ENCODE assay signal across 7 mouse cellular contexts in genomic region chr2:173229578-173230224, GRCm38 (mm10). TPM values are rescaled to one million over a fixed set of nuclear protein-coding genes. Genes with fewer than 3 reads are reported as not detected.
DNase-seq lines count a peak whose midpoint lies in the region; ATAC-seq and TF ChIP-seq lines count a peak whose summit lies in the region.

No protein-coding gene starts in this region.

- no peaks in the 10 kb centered on the region for H3K9me3 ChIP-seq in intestine, postnatal 0 days (ENCODE audit: control insufficient read depth)
- H3K9me3 ChIP-seq in midbrain, embryonic 12.5 days = no peaks in the 10 kb centered on the region

- H3K4me2 ChIP-seq in intestine, postnatal 0 days (replicated peaks; ENCODE audit: low read depth) = peak overlapping the region; percentile 49
- peak overlapping the region; percentile 30; the same call in 1 of the 2 replicates for H3K4me2 ChIP-seq in midbrain, embryonic 12.5 days (replicated peaks)

- intact Hi-C loops in left cerebral cortex, postnatal 4 days (cut with DNase I) = loop anchor here (2.0 kb wide), 1 partner anchor 223 kb away; no protein-coding TSS in a partner anchor

- peak; percentile 79 for DNase-seq in adrenal gland, adult 8-10 months
- peak; percentile 94 for DNase-seq in embryo, embryonic 9.5 days (ENCODE audit: extremely low spot score)
- DNase-seq in left cerebral cortex, postnatal 4 days = peak; percentile 94
- DNase-seq in skeletal muscle tissue, adult 2 months (ENCODE audit: low read depth, low spot score) = peak; percentile 79

- H3K4me1 ChIP-seq in intestine, postnatal 0 days (replicated peaks; ENCODE audit: control insufficient read depth, insufficient read depth, low read length) = no peaks in the 10 kb centered on the region
- H3K4me1 ChIP-seq in midbrain, embryonic 12.5 days = peaks cover 12% of the 10 kb centered on the region

- H3K27me3 ChIP-seq in intestine, postnatal 0 days (replicated peaks; ENCODE audit: control insufficient read depth, insufficient read depth, low read length) = no peaks in the 10 kb centered on the region
- 0 out of 2 replicates have a peak, but pooled peaks cover 6% of the 10 kb centered on the region for H3K27me3 ChIP-seq in midbrain, embryonic 12.5 days

- H3K9ac ChIP-seq in intestine, postnatal 0 days (ENCODE audit: low read depth, low read length) = no peak overlapping the region
- no peak overlapping the region for H3K9ac ChIP-seq in midbrain, embryonic 12.5 days (replicated peaks)

- peaks cover 47% of the 10 kb centered on the region; the same call in 1 of the 2 replicates for H3K36me3 ChIP-seq in intestine, postnatal 0 days (ENCODE audit: control insufficient read depth, insufficient read depth)
- H3K36me3 ChIP-seq in midbrain, embryonic 12.5 days = peaks cover 40% of the 10 kb centered on the region

- H3K27ac ChIP-seq in intestine, postnatal 0 days (ENCODE audit: low read depth, low read length) = no peak overlapping the region
- H3K27ac ChIP-seq in midbrain, embryonic 12.5 days (replicated peaks) = 0 out of 2 replicates have a peak overlapping the region, but pooled peaks have one; percentile 16

- peak; percentile 83 for ATAC-seq in granulocyte monocyte progenitor cell, adult 5-6 weeks (replicated peaks; ENCODE audit: poor library complexity, severe bottlenecking)
- ATAC-seq in intestine, postnatal 0 days = peak; percentile 48
- ATAC-seq in midbrain, embryonic 12.5 days (ENCODE audit: low FRiP score, low read depth) = peak; percentile 86

- 8% methylated on average over 10 of the region's 10 CpGs for WGBS in intestine, postnatal 0 days
- WGBS in midbrain, embryonic 12.5 days = 5% methylated on average over 10 of the region's 10 CpGs

- TF ChIP-seq CTCF in intestine, postnatal 0 days (IDR thresholded peaks at IDR 0.05; ENCODE audit: low read depth) = peak; percentile 94

- H3K4me3 ChIP-seq in intestine, postnatal 0 days (ENCODE audit: low read depth, low read length) = no peak overlapping the region
- no peak overlapping the region for H3K4me3 ChIP-seq in midbrain, embryonic 12.5 days

RNA-seq across cellular contexts. Expression of gene Zbp1, which starts 11.0 kb away (rescaled TPM):
- total RNA-seq in adrenal gland, adult 8-10 months (2022) = 1 to 10 TPM; 1.1 to 5.3 (median 2.5) TPM
- 1.8 and 5.0 TPM in 2 replicates for total RNA-seq in granulocyte monocyte progenitor cell, adult 5-6 weeks (2014; fragmentation: Nextera tagmentation)
- total RNA-seq in granulocyte monocyte progenitor cell, adult 5-6 weeks (2017) = 1.2 and 5.3 TPM in 2 replicates
- polyA plus RNA-seq in intestine, postnatal 0 days (2015; fragmentation: Nextera tagmentation; extraction: Ambion mirVana) = 13.9 and 14.0 TPM in 2 replicates
- under 1 TPM in 1 of 2 experiments, not detected in 1; 0.20 TPM for total RNA-seq in left cerebral cortex, postnatal 4 days (2021)
- polyA plus RNA-seq in midbrain, embryonic 12.5 days (2016; fragmentation: Nextera tagmentation; extraction: Ambion mirVana) = 0.63 and 0.80 TPM in 2 replicates

RNA-seq across cellular contexts. Expression of gene Pmepa1, which starts 46.6 kb away (rescaled TPM):
- 10 to 100 TPM; 29.4 to 57.0 (median 38.3) TPM for total RNA-seq in adrenal gland, adult 8-10 months (2022)
- total RNA-seq in granulocyte monocyte progenitor cell, adult 5-6 weeks (2014; fragmentation: Nextera tagmentation) = 0.45 TPM in 1 of 2 replicates, not detected in the other
- not detected in 2 replicates for total RNA-seq in granulocyte monocyte progenitor cell, adult 5-6 weeks (2017)
- 5.9 and 6.4 TPM in 2 replicates for polyA plus RNA-seq in intestine, postnatal 0 days (2015; fragmentation: Nextera tagmentation; extraction: Ambion mirVana)
- 10 to 100 TPM; 32.7 to 45.3 TPM for total RNA-seq in left cerebral cortex, postnatal 4 days (2021)
- 4.6 and 4.8 TPM in 2 replicates for polyA plus RNA-seq in midbrain, embryonic 12.5 days (2016; fragmentation: Nextera tagmentation; extraction: Ambion mirVana)

Comparison
In these comparisons a context has a peak if more than half of its experiments do, and no peak if none do; other contexts are left out.
1. RNA of gene Pmepa1, which starts 46.6 kb away (total RNA-seq): 32.7 to 45.3 TPM in left cerebral cortex, postnatal 4 days and 29.4 to 57.0 TPM in adrenal gland, adult 8-10 months; 0.45 TPM in granulocyte monocyte progenitor cell, adult 5-6 weeks; every median in the first group is over 10 times any median in the second.
2. Peak in every context shown above with its lines, with median percentiles within 50 percentile points of each other: DNase-seq and ATAC-seq.